Mouse (Mus musculus) stomach, embryonic 14.5 days (tissue): ENCODE results near the gene Nat10. TPM values are rescaled to one million over a fixed set of nuclear protein-coding genes. Genes with fewer than 3 reads are reported as not detected.

ENCODE experiments used
- ATAC-seq: fragments of 200-750 bp; cut with Nextera tagmentation; 2 replicates; pipeline ENCODE4 v1.8.0; 2017; ENCODE audit warnings: low read depth, moderate TSS enrichment; ENCODE audit not compliant: insufficient number of reproducible peaks, insufficient read depth, low FRiP score
- H3K27ac ChIP-seq: fragments of 300-500 bp; sonication (generic); 2 replicates; pipeline ENCODE4 v1.5.1; 2014; ENCODE audit warnings: mild to moderate bottlenecking, low read length, moderate library complexity, mixed read lengths
- H3K27me3 ChIP-seq: fragments of 300-500 bp; sonication (generic); 2 replicates; pipeline ENCODE4 v1.6.1; 2014; ENCODE audit warnings: low read length, control low read depth, mixed read lengths; ENCODE audit not compliant: control insufficient read depth, insufficient read depth
- H3K36me3 ChIP-seq: fragments of 300-500 bp; sonication (generic); 2 replicates; pipeline ENCODE4 v1.6.1; 2014; ENCODE audit warnings: mild to moderate bottlenecking, control low read depth, low read length, moderate library complexity, mixed read lengths; ENCODE audit not compliant: control insufficient read depth, insufficient read depth
- H3K4me1 ChIP-seq: fragments of 300-500 bp; sonication (generic); 2 replicates; pipeline ENCODE4 v1.6.1; 2014; ENCODE audit warnings: low read length, control low read depth, mixed read lengths; ENCODE audit not compliant: control insufficient read depth, insufficient read depth
- H3K4me2 ChIP-seq: fragments of 300-500 bp; sonication (generic); replicated peaks from 2 replicates; pipeline ENCODE4 v1.6.1; 2014; ENCODE audit warnings: low read depth, low read length, control low read depth
- H3K4me3 ChIP-seq: fragments of 300-500 bp; sonication (generic); 2 replicates; pipeline ENCODE4 v1.5.1; 2014; ENCODE audit warnings: low read depth, low read length, control low read depth
- H3K9ac ChIP-seq: fragments of 300-500 bp; sonication (generic); replicated peaks from 2 replicates; pipeline ENCODE4 v1.6.1; 2014; ENCODE audit warnings: low read depth, mild to moderate bottlenecking, control low read depth, low read length, moderate library complexity, mixed read lengths
- H3K9me3 ChIP-seq: fragments of 300-500 bp; sonication (generic); 2 replicates; pipeline ENCODE4 v1.6.1; 2016; ENCODE audit warnings: low read depth, low read length, control low read depth; ENCODE audit not compliant: control insufficient read depth
- WGBS: fragments of 180-500 bp; shearing (Covaris S2); extraction: QIAGEN DNeasy Blood & Tissue Kit; methylation state at CpG from one replicate; pipeline ENCODE4 v1.1.7; 2014; 5-methylcytosine and 5-hydroxymethylcytosine counted together
- polyA plus RNA-seq: library from polyadenylated mRNA; unstranded; fragments of >200 nt; fragmentation: Nextera tagmentation; extraction: Ambion mirVana; gene quantifications from 2 replicates; pipeline ENCODE4 v1.2.1, GENCODE M21; 2014

Nat10 gene
- polyA plus RNA-seq, 1 experiment from 2014 or later = 27.4 TPM

GRCm38 (mm10) chr2:103796211-103796860, 35.3 kb upstream of the Nat10 start:
- ATAC-seq = peak; percentile 38; the same call in 1 of the 2 replicates
- no peaks in the 10 kb centered on the region for H3K9me3 ChIP-seq
- peak overlapping the region; percentile 100 for H3K27ac ChIP-seq
- peaks cover 14% of the 10 kb centered on the region for H3K4me1 ChIP-seq
- H3K4me2 ChIP-seq = peak overlapping the region; percentile 45
- H3K36me3 ChIP-seq = peaks cover 23% of the 10 kb centered on the region
- no peaks in the 10 kb centered on the region for H3K27me3 ChIP-seq
- peak overlapping the region; percentile 98 for H3K4me3 ChIP-seq
- peak overlapping the region; percentile 96 for H3K9ac ChIP-seq
- 0% methylated on average over 42 of the region's 42 CpGs for WGBS

DNA sequence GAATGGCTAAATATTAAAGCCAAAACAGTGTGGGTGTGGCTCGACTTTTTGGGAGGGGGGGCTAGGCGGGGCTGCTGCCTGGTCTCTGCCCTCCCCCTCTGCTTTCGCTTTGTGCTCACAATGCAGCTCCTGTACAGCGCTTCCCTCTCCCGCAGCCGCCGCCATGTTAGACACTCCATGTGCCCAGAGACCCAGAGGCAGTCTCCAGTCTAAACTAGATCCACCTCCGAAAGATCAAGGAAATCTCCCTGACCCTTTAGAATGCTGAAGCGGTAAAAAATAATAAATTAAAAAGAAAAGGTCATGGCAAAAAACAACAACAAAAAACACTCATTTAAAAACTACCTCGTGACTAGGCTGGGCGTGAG, 34.8 kb upstream of the Nat10 start:
- Histone ChIP-seq H3K9ac (peak overlapping the region; percentile 96), H3K4me2 (peak overlapping the region; percentile 45), H3K4me3 (peak overlapping the region; percentile 98), H3K9me3 (no peaks in the 10 kb centered on the region), H3K27ac (peak overlapping the region; percentile 100), H3K36me3 (peaks cover 28% of the 10 kb centered on the region), H3K27me3 (no peaks in the 10 kb centered on the region), H3K4me1 (peaks cover 9% of the 10 kb centered on the region; the same call in 1 of the 2 replicates)
- WGBS = 0% methylated on average over 11 of the region's 11 CpGs
- peak; percentile 53; the same call in 1 of the 2 replicates for ATAC-seq

DNA sequence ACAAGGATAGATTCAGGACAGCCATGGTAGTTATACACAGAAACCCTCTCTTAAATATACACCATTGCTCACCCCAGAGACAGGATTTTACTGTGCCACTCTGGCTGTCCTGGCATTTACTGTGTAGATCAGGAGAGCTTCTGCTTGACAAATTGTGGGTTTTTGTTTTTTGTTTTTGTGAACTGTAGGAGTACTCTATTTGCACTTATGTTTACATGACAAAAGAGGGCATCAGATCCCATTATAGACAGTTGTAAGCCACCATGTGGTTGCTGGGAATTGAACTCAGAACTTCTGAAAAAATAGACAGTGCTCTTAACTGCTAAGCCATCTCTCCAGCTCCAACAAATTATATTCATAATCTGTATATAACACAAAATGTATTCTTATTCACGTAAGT, 30.9 kb upstream of the Nat10 start:
- Histone ChIP-seq H3K4me1 (no peaks in the 10 kb centered on the region), H3K36me3 (peaks cover 45% of the 10 kb centered on the region), H3K9ac (no peak overlapping the region), H3K27me3 (no peaks in the 10 kb centered on the region), H3K9me3 (no peaks in the 10 kb centered on the region), H3K27ac (no peak overlapping the region), H3K4me3 (no peak overlapping the region), H3K4me2 (no peak overlapping the region)
- WGBS = 92% methylated on average over 1 of the region's 1 CpGs
- ATAC-seq = no peak

- Histone ChIP-seq H3K4me2 (no peak overlapping the region), H3K27ac (no peak overlapping the region), H3K27me3 (no peaks in the 10 kb centered on the region), H3K4me1 (no peaks in the 10 kb centered on the region), H3K9me3 (no peaks in the 10 kb centered on the region), H3K9ac (no peak overlapping the region), H3K4me3 (no peak overlapping the region), H3K36me3 (peaks cover 38% of the 10 kb centered on the region)
- WGBS = 95% methylated on average over 1 of the region's 1 CpGs
- ATAC-seq = no peak
Observed at GRCm38 (mm10) chr2:103785735-103786134, 24.7 kb upstream of the Nat10 start.

DNA sequence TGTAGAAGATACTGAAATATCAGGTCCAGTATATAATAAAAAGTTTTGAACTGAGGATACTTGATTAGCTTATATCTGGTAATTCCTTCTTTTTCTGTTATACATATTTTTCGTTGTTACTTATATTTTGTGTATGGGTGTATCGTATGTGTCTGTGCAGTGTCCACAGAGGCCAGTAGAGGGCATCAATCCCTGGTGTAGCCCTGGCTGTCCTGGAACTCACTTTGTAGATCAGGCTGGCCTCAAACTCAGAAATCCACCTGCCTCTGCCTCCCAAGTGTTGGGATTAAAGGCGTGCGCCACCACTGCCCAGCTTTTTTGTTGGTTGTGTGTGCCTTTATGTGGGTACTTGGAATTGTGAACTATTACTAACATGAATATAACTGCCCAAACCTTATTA, 23.6 kb upstream of the Nat10 start:
- Histone ChIP-seq H3K9me3 (no peaks in the 10 kb centered on the region), H3K36me3 (peaks cover 41% of the 10 kb centered on the region), H3K4me2 (no peak overlapping the region), H3K27ac (no peak overlapping the region), H3K4me1 (no peaks in the 10 kb centered on the region), H3K9ac (no peak overlapping the region), H3K27me3 (no peaks in the 10 kb centered on the region), H3K4me3 (no peak overlapping the region)
- no peak for ATAC-seq
- 90% methylated on average over 4 of the region's 4 CpGs for WGBS

GRCm38 (mm10) chr2:103762492-103762891, 1.4 kb upstream of the Nat10 start:
- ATAC-seq = no peak
- Histone ChIP-seq H3K4me2 (no peak overlapping the region), H3K4me1 (peaks cover 4% of the 10 kb centered on the region; the same call in 1 of the 2 replicates), H3K36me3 (peaks cover 29% of the 10 kb centered on the region), H3K9me3 (no peaks in the 10 kb centered on the region), H3K4me3 (no peak overlapping the region), H3K27ac (no peak overlapping the region), H3K9ac (no peak overlapping the region), H3K27me3 (no peaks in the 10 kb centered on the region)
- WGBS = 50% methylated on average over 1 of the region's 1 CpGs

DNA sequence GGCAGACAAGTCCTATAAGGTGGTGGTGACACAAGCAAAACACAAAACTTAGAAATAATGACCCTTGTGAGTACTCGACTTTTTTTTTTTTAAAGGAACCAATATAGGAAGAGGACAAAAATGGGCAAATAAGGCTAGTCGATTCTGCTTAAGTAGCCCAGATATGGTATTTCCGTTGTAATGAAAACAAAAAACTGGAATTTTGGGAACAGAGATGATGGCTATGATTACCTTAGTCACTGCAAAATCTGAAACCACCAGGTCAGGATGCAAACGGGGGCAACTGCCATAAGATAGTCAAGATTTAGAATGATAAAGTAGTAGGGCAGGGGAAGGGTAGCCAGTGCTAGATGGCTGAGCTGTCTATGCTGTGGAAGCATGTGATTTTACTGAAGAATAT, 923 bp upstream of the Nat10 start:
- ATAC-seq = no peak
- peak overlapping the region; percentile 80 for H3K4me3 ChIP-seq
- H3K27ac ChIP-seq = no peak overlapping the region
- no peaks in the 10 kb centered on the region for H3K27me3 ChIP-seq
- H3K36me3 ChIP-seq = peaks cover 26% of the 10 kb centered on the region
- H3K4me2 ChIP-seq = peak overlapping the region; percentile 87
- 36% methylated on average over 4 of the region's 4 CpGs for WGBS
- no peak overlapping the region for H3K9ac ChIP-seq
- no peaks in the 10 kb centered on the region for H3K9me3 ChIP-seq
- peaks cover 4% of the 10 kb centered on the region; the same call in 1 of the 2 replicates for H3K4me1 ChIP-seq

DNA sequence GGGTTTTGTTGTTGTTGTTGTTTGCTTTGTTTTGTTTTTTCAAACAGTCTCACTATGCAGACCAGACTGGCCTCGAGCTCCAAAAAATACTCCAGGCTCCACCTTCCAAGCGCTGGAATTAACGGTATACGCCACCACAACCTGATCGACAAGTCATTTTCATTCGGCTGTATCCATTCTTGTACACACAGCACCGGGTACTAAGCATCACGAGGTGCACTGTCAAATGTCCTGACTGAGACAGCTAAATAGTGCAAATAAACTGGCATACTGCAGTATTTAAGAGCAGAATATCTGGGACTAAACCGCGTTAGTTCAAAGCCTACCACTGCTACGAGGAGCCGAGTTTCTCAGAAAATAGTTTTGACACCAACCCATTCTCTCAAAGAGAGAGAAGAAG, 649 bp downstream of the Nat10 start:
- no peaks in the 10 kb centered on the region for H3K27me3 ChIP-seq
- under 1% methylated on average over 12 of the region's 12 CpGs for WGBS
- H3K4me1 ChIP-seq = peaks cover 4% of the 10 kb centered on the region; the same call in 1 of the 2 replicates
- H3K4me2 ChIP-seq = peak overlapping the region; percentile 87
- H3K27ac ChIP-seq = peak overlapping the region; percentile 67
- H3K4me3 ChIP-seq = peak overlapping the region; percentile 80
- H3K9ac ChIP-seq = peak overlapping the region; percentile 57
- no peaks in the 10 kb centered on the region for H3K9me3 ChIP-seq
- ATAC-seq = no peak
- H3K36me3 ChIP-seq = peaks cover 20% of the 10 kb centered on the region
